Mouse (Mus musculus) neural tube, embryonic 11.5 days (tissue): ENCODE results near the gene Bphl. TPM values are rescaled to one million over a fixed set of nuclear protein-coding genes. Genes with fewer than 3 reads are reported as not detected.

Source experiments
- ATAC-seq: fragments of 200-750 bp; cut with Nextera tagmentation; 2 replicates; pipeline ENCODE4 v1.8.0; 2017; ENCODE audit warnings: moderate number of reproducible peaks, mild to moderate bottlenecking, moderate TSS enrichment, moderate library complexity; ENCODE audit not compliant: insufficient read depth, low FRiP score, low TSS enrichment
- DNase-seq: peaks from one replicate; pipeline ENCODE4 v3.0.0-alpha.2; 2015; ENCODE audit warnings: low spot score
- H3K27ac ChIP-seq: fragments of 300-500 bp; sonication (generic); 2 replicates; pipeline ENCODE4 v1.5.1; 2014; ENCODE audit warnings: low read depth, mild to moderate bottlenecking, low read length
- H3K27me3 ChIP-seq: fragments of 300-500 bp; sonication (generic); 2 replicates; pipeline ENCODE4 v1.6.1; 2014; ENCODE audit warnings: mild to moderate bottlenecking, low read length, mixed read lengths; ENCODE audit not compliant: control insufficient read depth, insufficient read depth
- H3K36me3 ChIP-seq: fragments of 300-500 bp; sonication (generic); 2 replicates; pipeline ENCODE4 v1.6.1; 2014; ENCODE audit warnings: mild to moderate bottlenecking, low read length, moderate library complexity, mixed read lengths; ENCODE audit not compliant: control insufficient read depth, insufficient read depth
- H3K4me1 ChIP-seq: fragments of 300-500 bp; sonication (generic); 2 replicates; pipeline ENCODE4 v1.6.1; 2014; ENCODE audit warnings: low read length, mixed read lengths; ENCODE audit not compliant: control insufficient read depth, insufficient read depth
- H3K4me2 ChIP-seq: fragments of 300-500 bp; sonication (generic); 2 replicates; pipeline ENCODE4 v1.6.1; 2014; ENCODE audit warnings: low read depth, mild to moderate bottlenecking, moderate library complexity
- H3K4me3 ChIP-seq: fragments of 300-500 bp; sonication (generic); 2 replicates; pipeline ENCODE4 v1.5.1; 2014; ENCODE audit warnings: low read depth, low read length
- H3K9ac ChIP-seq: fragments of 300-500 bp; sonication (generic); 2 replicates; pipeline ENCODE4 v1.6.1; 2014; ENCODE audit warnings: mild to moderate bottlenecking, low read length
- H3K9me3 ChIP-seq: fragments of 300-500 bp; sonication (generic); 2 replicates; pipeline ENCODE4 v1.6.1; 2016; ENCODE audit warnings: low read length; ENCODE audit not compliant: control insufficient read depth
- WGBS: fragments of 180-500 bp; shearing (Covaris S2); extraction: QIAGEN DNeasy Blood & Tissue Kit; methylation state at CpG from one replicate; pipeline ENCODE4 v1.1.7; 2014; 5-methylcytosine and 5-hydroxymethylcytosine counted together
- polyA plus RNA-seq: library from polyadenylated mRNA; unstranded; fragments of >200 nt; fragmentation: Nextera tagmentation; extraction: Ambion mirVana; gene quantifications from 2 replicates; pipeline ENCODE4 v1.2.1, GENCODE M21; 2014

Bphl gene
- polyA plus RNA-seq, 1 experiment from 2014 or later: 26.5 TPM

DNA sequence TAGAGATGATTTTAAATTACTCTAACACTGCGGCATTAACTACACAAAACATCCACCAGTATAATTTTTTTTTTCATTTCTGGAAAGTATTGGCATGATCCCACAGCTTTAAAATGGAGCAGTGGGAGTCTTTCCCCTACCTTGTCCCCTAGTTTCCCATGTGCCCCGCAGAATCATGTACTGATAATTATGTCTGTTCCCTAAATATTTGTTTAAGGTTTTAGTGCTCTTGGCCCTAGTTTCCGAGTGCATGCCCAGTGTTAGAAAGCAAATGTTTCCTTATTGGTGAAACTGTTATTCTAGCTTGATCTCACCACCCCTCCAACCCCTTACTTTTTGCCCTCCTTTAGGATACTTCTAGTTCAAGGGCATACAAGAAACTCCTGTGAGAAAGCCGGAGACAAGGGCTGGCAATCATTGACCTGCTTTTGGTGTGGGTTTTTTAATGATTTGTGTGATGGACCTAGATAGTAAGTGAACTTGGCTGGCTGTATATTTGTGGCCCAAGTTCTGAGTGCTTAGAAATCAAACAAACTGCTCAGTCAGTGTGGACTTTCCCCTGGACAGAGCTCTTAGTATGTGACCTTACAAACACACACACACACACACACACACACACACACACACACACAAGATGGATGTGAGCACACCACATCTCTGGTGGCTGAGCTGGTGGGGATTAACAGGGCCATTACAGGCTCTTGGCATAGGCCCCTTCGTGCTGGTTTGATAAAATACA, 8.3 kb downstream of the Bphl start:
- no peak overlapping the region for H3K4me3 ChIP-seq
- no peak overlapping the region for H3K27ac ChIP-seq
- 0 out of 2 replicates have a peak, but pooled peaks cover 4% of the 10 kb centered on the region for H3K4me1 ChIP-seq
- no peaks in the 10 kb centered on the region for H3K9me3 ChIP-seq
- DNase-seq (no peak), ATAC-seq (no peak)
- H3K27me3 ChIP-seq: no peaks in the 10 kb centered on the region
- WGBS: 67% methylated on average over 5 of the region's 5 CpGs
- no peak overlapping the region for H3K4me2 ChIP-seq
- no peak overlapping the region for H3K9ac ChIP-seq
- H3K36me3 ChIP-seq: no peaks in the 10 kb centered on the region

DNA sequence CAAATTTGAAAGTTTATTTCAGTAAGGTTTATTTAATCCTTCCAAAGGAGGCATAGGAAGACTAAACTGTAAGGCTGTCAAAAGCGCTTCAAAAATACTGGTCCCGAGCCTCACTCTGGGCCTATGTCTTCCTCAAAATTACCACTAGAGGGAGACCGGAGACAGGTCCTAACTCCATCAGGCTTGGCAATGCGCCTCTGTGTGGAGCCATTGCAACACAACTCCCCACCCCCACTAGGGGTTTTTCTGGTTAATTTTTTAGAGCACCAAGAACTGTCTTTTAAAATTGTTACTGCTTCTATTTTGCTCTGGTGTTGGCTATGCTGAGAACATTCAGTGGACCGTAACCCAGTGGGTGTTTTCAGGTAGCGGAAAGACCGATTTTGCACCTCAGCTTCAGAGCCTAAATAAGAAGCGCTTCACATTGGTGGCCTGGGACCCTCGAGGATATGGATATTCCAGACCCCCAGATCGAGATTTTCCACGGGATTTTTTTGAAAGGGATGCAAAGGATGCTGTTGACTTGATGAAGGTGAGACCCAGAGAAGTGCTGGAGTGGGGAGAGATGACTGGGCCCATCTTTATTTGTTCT, 9.1 kb downstream of the Bphl start:
- no peaks in the 10 kb centered on the region for H3K36me3 ChIP-seq
- no peak overlapping the region for H3K9ac ChIP-seq
- WGBS: 43% methylated on average over 11 of the region's 11 CpGs
- H3K4me1 ChIP-seq: 0 out of 2 replicates have a peak, but pooled peaks cover 4% of the 10 kb centered on the region
- H3K9me3 ChIP-seq: no peaks in the 10 kb centered on the region
- ATAC-seq (peak; percentile 91), DNase-seq (peak; percentile 72)
- no peaks in the 10 kb centered on the region for H3K27me3 ChIP-seq
- H3K4me2 ChIP-seq: no peak overlapping the region
- no peak overlapping the region for H3K4me3 ChIP-seq
- H3K27ac ChIP-seq: no peak overlapping the region

GRCm38 (mm10) chr13:34047526-34047925, 10.1 kb downstream of the Bphl start:
- 0 out of 2 replicates have a peak, but pooled peaks cover 4% of the 10 kb centered on the region for H3K4me1 ChIP-seq
- DNase-seq (no peak), ATAC-seq (no peak)
- no peak overlapping the region for H3K9ac ChIP-seq
- no peak overlapping the region for H3K4me3 ChIP-seq
- no peak overlapping the region for H3K4me2 ChIP-seq
- WGBS: 92% methylated on average over 3 of the region's 3 CpGs
- no peak overlapping the region for H3K27ac ChIP-seq
- no peaks in the 10 kb centered on the region for H3K9me3 ChIP-seq
- H3K27me3 ChIP-seq: no peaks in the 10 kb centered on the region
- no peaks in the 10 kb centered on the region for H3K36me3 ChIP-seq

DNA sequence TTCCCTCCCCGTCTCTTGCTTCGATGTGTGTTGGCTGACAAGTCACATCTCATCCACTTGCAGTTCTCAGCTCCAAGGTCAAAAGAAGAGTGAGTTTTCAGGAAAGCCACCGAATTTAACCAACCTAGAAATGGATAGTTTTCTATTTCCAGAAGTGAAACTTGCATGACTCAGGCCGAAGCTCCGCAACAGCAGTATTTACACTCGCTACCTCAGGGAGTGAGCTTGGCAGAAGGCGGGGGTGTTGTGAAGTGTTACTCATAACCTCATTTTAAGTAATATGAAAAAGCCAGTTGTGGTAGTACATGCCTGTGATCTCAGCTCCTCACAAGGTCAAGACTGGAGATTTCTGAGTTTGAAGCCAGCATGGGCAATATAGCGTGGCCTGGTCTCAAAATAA, 13.1 kb downstream of the Bphl start:
- WGBS: 96% methylated on average over 8 of the region's 8 CpGs
- H3K27me3 ChIP-seq: no peaks in the 10 kb centered on the region

GRCm38 (mm10) chr13:34051692-34052091, 14.3 kb downstream of the Bphl start:
- ATAC-seq: no peak

More for the DNA sequence above, 13.1 kb downstream of the Bphl start:
- Histone ChIP-seq H3K4me3 (no peak overlapping the region), H3K4me2 (no peak overlapping the region), H3K9me3 (no peaks in the 10 kb centered on the region), H3K36me3 (no peaks in the 10 kb centered on the region; the same call in 1 of the 2 replicates), H3K27ac (no peak overlapping the region), H3K9ac (no peak overlapping the region), H3K4me1 (0 out of 2 replicates have a peak, but pooled peaks cover 4% of the 10 kb centered on the region)
- DNase-seq: no peak
- no peak for ATAC-seq

DNA sequence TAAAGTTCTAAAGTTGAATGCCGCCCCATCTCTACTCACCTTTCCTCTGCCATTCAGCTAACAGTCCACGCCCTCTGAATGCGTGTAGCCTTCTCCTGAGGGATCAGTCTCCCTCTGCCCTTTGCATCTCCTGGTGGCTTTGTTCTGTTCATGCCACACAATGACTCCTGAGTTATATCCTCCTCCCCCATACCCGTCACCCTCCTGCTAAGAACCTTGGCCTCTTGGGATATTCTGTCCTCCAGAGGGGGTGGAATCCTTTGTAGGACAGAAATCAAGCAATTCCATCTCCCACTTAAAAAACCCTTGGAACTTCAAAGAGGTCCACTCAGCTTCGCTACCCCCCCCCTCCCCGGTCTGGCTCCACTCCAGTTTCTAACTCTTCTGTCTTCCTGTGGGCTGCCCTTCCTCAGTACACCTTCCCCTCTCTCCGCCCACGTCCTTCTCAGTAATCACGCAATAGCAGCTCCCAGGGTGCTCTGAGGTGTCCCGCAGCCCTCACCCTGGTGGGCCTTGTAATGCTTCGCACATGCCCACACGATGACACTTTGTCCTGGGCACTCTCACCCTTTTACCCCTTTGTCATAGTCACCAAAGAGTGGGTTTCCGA, 16.4 kb downstream of the Bphl start:
- H3K4me2 ChIP-seq: no peak overlapping the region
- H3K9me3 ChIP-seq: no peaks in the 10 kb centered on the region
- H3K4me3 ChIP-seq: no peak overlapping the region
- peaks cover 2% of the 10 kb centered on the region; the same call in 1 of the 2 replicates for H3K36me3 ChIP-seq
- H3K27ac ChIP-seq: no peak overlapping the region
- H3K9ac ChIP-seq: no peak overlapping the region
- WGBS: 81% methylated on average over 13 of the region's 13 CpGs
- no peaks in the 10 kb centered on the region for H3K4me1 ChIP-seq
- no peak for DNase-seq
- no peaks in the 10 kb centered on the region for H3K27me3 ChIP-seq
- no peak for ATAC-seq

More at GRCm38 (mm10) chr13:34051692-34052091, 14.3 kb downstream of the Bphl start:
- no peak overlapping the region for H3K9ac ChIP-seq
- H3K4me2 ChIP-seq: no peak overlapping the region
- no peaks in the 10 kb centered on the region for H3K9me3 ChIP-seq
- H3K36me3 ChIP-seq: peaks cover 2% of the 10 kb centered on the region; the same call in 1 of the 2 replicates
- H3K27ac ChIP-seq: no peak overlapping the region
- WGBS: 97% methylated on average over 3 of the region's 3 CpGs
- H3K4me3 ChIP-seq: no peak overlapping the region
- H3K27me3 ChIP-seq: no peaks in the 10 kb centered on the region
- 0 out of 2 replicates have a peak, but pooled peaks cover 2% of the 10 kb centered on the region for H3K4me1 ChIP-seq
- DNase-seq: no peak

- WGBS: 62% methylated on average over 4 of the region's 4 CpGs
- ATAC-seq: no peak
- no peak overlapping the region for H3K4me2 ChIP-seq
These were observed 17.0 kb downstream of the Bphl start for GRCm38 (mm10) chr13:34054391-34054790.

GRCm38 (mm10) chr13:34054983-34055382, 17.6 kb downstream of the Bphl start:
- H3K4me3 ChIP-seq: no peak overlapping the region
- no peaks in the 10 kb centered on the region for H3K9me3 ChIP-seq
- no peak overlapping the region for H3K4me2 ChIP-seq
- H3K27me3 ChIP-seq: no peaks in the 10 kb centered on the region
- no peak for ATAC-seq
- DNase-seq: no peak
- no peak overlapping the region for H3K27ac ChIP-seq
- H3K9ac ChIP-seq: no peak overlapping the region
- peaks cover 2% of the 10 kb centered on the region; the same call in 1 of the 2 replicates for H3K36me3 ChIP-seq
- 83% methylated on average over 3 of the region's 3 CpGs for WGBS
- H3K4me1 ChIP-seq: no peaks in the 10 kb centered on the region

More at GRCm38 (mm10) chr13:34054391-34054790, 17.0 kb downstream of the Bphl start:
- Histone ChIP-seq H3K27me3 (no peaks in the 10 kb centered on the region), H3K27ac (no peak overlapping the region), H3K9ac (no peak overlapping the region), H3K4me3 (no peak overlapping the region), H3K4me1 (no peaks in the 10 kb centered on the region), H3K36me3 (peaks cover 2% of the 10 kb centered on the region; the same call in 1 of the 2 replicates), H3K9me3 (no peaks in the 10 kb centered on the region)
- DNase-seq: no peak
